Mouse (Mus musculus): ENCODE data around the gene Piga.
A peak's percentile ranks its signal among the peaks of the same experiment; 100 is the strongest.

The Piga gene

GRCm38 (mm10) chrX:164419471-164419939 lies at the start of gene Piga:
Gene Piga, plus strand, starts transcription at chrX:164419787.
- peak; percentile 97 for DNase-seq (ENCODE audit: inconsistent ontology term)

GRCm38 (mm10) chrX:164370576-164370975 lies 49.0 kb upstream of the Piga start:
- no peak for DNase-seq (ENCODE audit: inconsistent ontology term)

- peak; percentile 27 for DNase-seq (ENCODE audit: inconsistent ontology term)
Observed at GRCm38 (mm10) chrX:164373081-164373480, 46.5 kb upstream of the Piga start, which contains the start of gene Vegfd. Gene Vegfd, plus strand, starts transcription at chrX:164373378.

- DNase-seq (ENCODE audit: inconsistent ontology term) = no peak
Observed at GRCm38 (mm10) chrX:164374586-164374985, 45.0 kb upstream of the Piga start.

GRCm38 (mm10) chrX:164379721-164380120 lies 39.9 kb upstream of the Piga start:
- DNase-seq (ENCODE audit: inconsistent ontology term) = no peak

- peak; percentile 87 for DNase-seq (ENCODE audit: inconsistent ontology term)
Observed at GRCm38 (mm10) chrX:164381618-164382408, 37.8 kb upstream of the Piga start.

GRCm38 (mm10) chrX:164394091-164394490 lies 25.5 kb upstream of the Piga start:
- DNase-seq (ENCODE audit: inconsistent ontology term) = peak; percentile 4

GRCm38 (mm10) chrX:164398456-164398855 lies 21.1 kb upstream of the Piga start:
- DNase-seq (ENCODE audit: inconsistent ontology term) = peak; percentile 5

- no peak for DNase-seq (ENCODE audit: inconsistent ontology term)
Observed at GRCm38 (mm10) chrX:164405080-164405649, 14.4 kb upstream of the Piga start.

GRCm38 (mm10) chrX:164406133-164407022 lies 13.2 kb upstream of the Piga start:
- DNase-seq (ENCODE audit: inconsistent ontology term) = no peak

- DNase-seq (ENCODE audit: inconsistent ontology term) = no peak
Observed at GRCm38 (mm10) chrX:164408301-164408927, 11.2 kb upstream of the Piga start.

- no peak for DNase-seq (ENCODE audit: inconsistent ontology term)
Observed at GRCm38 (mm10) chrX:164410562-164410961, 9.0 kb upstream of the Piga start.

GRCm38 (mm10) chrX:164416803-164417202 lies 2.8 kb upstream of the Piga start:
- DNase-seq (ENCODE audit: inconsistent ontology term) = no peak

- DNase-seq (ENCODE audit: inconsistent ontology term) = no peak
Observed at GRCm38 (mm10) chrX:164418008-164418407, 1.6 kb upstream of the Piga start.

- no peak for DNase-seq (ENCODE audit: inconsistent ontology term)
Observed at GRCm38 (mm10) chrX:164419955-164420354, 368 bp downstream of the Piga start.

GRCm38 (mm10) chrX:164420518-164420917 lies 931 bp downstream of the Piga start:
- DNase-seq (ENCODE audit: inconsistent ontology term) = no peak

- DNase-seq (ENCODE audit: inconsistent ontology term) = no peak
Observed at GRCm38 (mm10) chrX:164424821-164425220, 5.2 kb downstream of the Piga start.

GRCm38 (mm10) chrX:164427295-164427694 lies 7.7 kb downstream of the Piga start:
- DNase-seq (ENCODE audit: inconsistent ontology term) = no peak

- no peak for DNase-seq (ENCODE audit: inconsistent ontology term)
Observed at GRCm38 (mm10) chrX:164428224-164428623, 8.6 kb downstream of the Piga start.

- DNase-seq (ENCODE audit: inconsistent ontology term) = no peak
Observed at GRCm38 (mm10) chrX:164430621-164431020, 11.0 kb downstream of the Piga start.

GRCm38 (mm10) chrX:164431133-164431532 lies 11.5 kb downstream of the Piga start:
- no peak for DNase-seq (ENCODE audit: inconsistent ontology term)

GRCm38 (mm10) chrX:164431541-164431940 lies 12.0 kb downstream of the Piga start:
- DNase-seq (ENCODE audit: inconsistent ontology term) = no peak
